Mouse (Mus musculus): ENCODE results near the gene Cth. TPM values are rescaled to one million over a fixed set of nuclear protein-coding genes. Genes with fewer than 3 reads are reported as not detected.

Gene Cth
- total RNA-seq (2023), result not detected

GRCm38 (mm10) chr3:157924692-157925328 is at the start of gene Cth:
TSS of gene Cth (minus strand) at chr3:157925077.

GRCm38 (mm10) chr3:157946843-157947358 is 22.0 kb upstream of the Cth start, which contains the start of gene Ankrd13c:
TSS of gene Ankrd13c (plus strand) at chr3:157947239.

Other genes starting within 250 kb of the Cth start
- gene Ankrd13c, start 22.2 kb upstream of the Cth start, total RNA-seq (2023), result 73.0 TPM
- 403 TPM for gene Srsf11, start 111.6 kb upstream of the Cth start, total RNA-seq (2023)
- 17.6 TPM for gene Lrrc40, start 111.6 kb upstream of the Cth start, total RNA-seq (2023)